ENCODE assay signal across 23 mouse cellular contexts in the genomic region with DNA sequence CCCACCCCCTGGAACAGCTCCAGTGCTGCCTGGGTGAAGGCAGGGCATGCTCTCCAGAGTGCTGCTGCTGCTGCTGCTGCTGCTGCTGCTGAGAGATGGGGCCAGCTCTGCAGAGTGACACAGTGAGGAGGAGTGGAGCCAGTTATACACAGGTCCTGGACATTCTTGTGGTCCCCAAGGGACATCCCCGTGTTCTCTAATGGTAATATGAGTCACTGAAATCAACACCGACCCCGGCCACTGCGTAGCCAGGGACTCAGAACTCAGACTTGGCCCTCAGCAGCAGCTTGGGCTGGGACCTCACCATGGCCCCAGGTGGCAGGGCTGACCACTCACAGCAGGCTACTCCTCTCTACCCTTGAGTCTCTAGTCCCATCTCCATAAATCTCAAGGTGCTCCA. TPM values are rescaled to one million over a fixed set of nuclear protein-coding genes. Genes with fewer than 3 reads are reported as not detected.
DNase-seq lines count a peak whose midpoint lies in the region; ATAC-seq and TF ChIP-seq lines count a peak whose summit lies in the region.
"Had no signal": no experiment of that assay in that cellular context is flagged by ENCODE, and none has a peak within 500 bp of the region (broad histone marks: within the 10 kb centered on the region; RNA-seq: fewer than 3 reads in every experiment).

No protein-coding gene starts in this region.

- no peak for TF ChIP-seq RAD21 in CH12.LX (IDR thresholded peaks at IDR 0.05; ENCODE audit: low read depth, low read length)

- no peaks in the 10 kb centered on the region for H3K27me3 ChIP-seq in kidney, embryonic 15.5 days
- H3K27me3 ChIP-seq in CH12.LX (replicated peaks) = no peaks in the 10 kb centered on the region
- no peaks in the 10 kb centered on the region for H3K27me3 ChIP-seq in Patski
- H3K27me3 ChIP-seq in limb, embryonic 10.5 days (ENCODE audit: low read depth, poor library complexity, severe bottlenecking) = no peaks in the 10 kb centered on the region
- H3K27me3 ChIP-seq: limb, embryonic 15.5 days; liver, embryonic 15.5 days; midbrain, embryonic 12.5 days; neural tube, embryonic 13.5 days had no signal

- CTCF ChIA-PET in Patski (lab: Charles Lee) = no interaction called here

- H3K4me1 ChIP-seq in kidney, embryonic 15.5 days = peaks cover 19% of the 10 kb centered on the region
- peaks cover 10 to 16% of the 10 kb centered on the region in 2 experiments for H3K4me1 ChIP-seq in CH12.LX (ENCODE audit: control insufficient read depth in 1 of 2, insufficient read depth in 2 of 2)
- peaks cover 21% of the 10 kb centered on the region for H3K4me1 ChIP-seq in limb, embryonic 10.5 days
- H3K4me1 ChIP-seq: liver, embryonic 15.5 days had no signal

- no peak for DNase-seq in kidney, postnatal 10 days
- DNase-seq in CH12.LX (ENCODE audit: extremely low read depth) (peak; percentile 44), Patski (ENCODE audit: low read depth, low spot score) (peak; percentile 12)
- no peak for DNase-seq in limb, embryonic 10.5 days (ENCODE audit: low spot score)
- no peak for DNase-seq in cerebellum, adult 8-10 months
- DNase-seq in embryo, embryonic 10 days (ENCODE audit: low spot score) = no peak
- DNase-seq: adrenal gland, adult 2 months; cerebellum, adult 9-11 months; heart, postnatal 10 days; spleen, adult 18-20 months; thymus, adult 2 months had no signal

- H3K36me3 ChIP-seq in kidney, embryonic 15.5 days = no peaks in the 10 kb centered on the region
- no peaks in the 10 kb centered on the region for H3K36me3 ChIP-seq in CH12.LX (replicated peaks in 1 of 2; ENCODE audit: control insufficient read depth in 1 of 2, insufficient read depth in 1 of 2, low read length in 1 of 2)
- no peaks in the 10 kb centered on the region for H3K36me3 ChIP-seq in limb, embryonic 10.5 days
- H3K36me3 ChIP-seq: heart, embryonic 10.5 days; limb, embryonic 15.5 days; liver, embryonic 15.5 days; midbrain, embryonic 12.5 days; neural tube, embryonic 13.5 days had no signal

- H3K27ac ChIP-seq in kidney, embryonic 15.5 days = no peak overlapping the region
- no peak overlapping the region for H3K27ac ChIP-seq in CH12.LX (ENCODE audit: insufficient read depth, low read depth)
- peak overlapping the region; percentile 4 for H3K27ac ChIP-seq in limb, embryonic 10.5 days
- H3K27ac ChIP-seq: heart, embryonic 10.5 days; hindbrain, postnatal 0 days; limb, embryonic 15.5 days; liver, embryonic 15.5 days; macrophage; midbrain, embryonic 12.5 days; neural tube, embryonic 13.5 days had no signal

- no peak for TF ChIP-seq POLR2A in CH12.LX (IDR thresholded peaks at IDR 0.05; ENCODE audit: low read depth, low read length)

- no peak overlapping the region for H3K4me3 ChIP-seq in kidney, embryonic 15.5 days (replicated peaks)
- H3K4me3 ChIP-seq in CH12.LX (replicated peaks in 1 of 3; ENCODE audit: low read depth in 2 of 3, low read length in 2 of 3, poor library complexity in 1 of 3) = no peak overlapping the region
- no peak overlapping the region for H3K4me3 ChIP-seq in limb, embryonic 10.5 days
- H3K4me3 ChIP-seq: erythroblast, embryonic 14.5 days; heart, embryonic 10.5 days; limb, embryonic 15.5 days; liver, embryonic 15.5 days; midbrain, embryonic 12.5 days; neural tube, embryonic 13.5 days had no signal

- H3K4me2 ChIP-seq in kidney, embryonic 15.5 days = no peak overlapping the region
- H3K4me2 ChIP-seq in CH12.LX (ENCODE audit: insufficient read depth, low read depth, poor library complexity, severe bottlenecking) = no peak overlapping the region
- H3K4me2 ChIP-seq: limb, embryonic 15.5 days; liver, embryonic 15.5 days; midbrain, embryonic 12.5 days; neural tube, embryonic 13.5 days had no signal

- WGBS in kidney, embryonic 15.5 days = 20% methylated on average over 4 of the region's 4 CpGs
- WGBS in limb, embryonic 10.5 days = 65% methylated on average over 4 of the region's 4 CpGs

- POLR2A ChIA-PET in Patski (lab: Charles Lee) = interaction anchor here (0.7 kb wide), 1 partner anchor 10 kb away, joined by 3 read pairs; no protein-coding TSS in a partner anchor

- TF ChIP-seq EP300 in CH12.LX (IDR thresholded peaks at IDR 0.05; ENCODE audit: low read length) = no peak

- dilution Hi-C loops in CH12.LX (cut with MboI; ENCODE audit: extremely low pct_ligation_motif_present, extremely low pct_unique_long_range_greater_than_20kb, low sequenced_read_pairs) = no loop called here

- in situ Hi-C loops in CH12.LX (cut with MboI; ENCODE audit: low pct_ligation_motif_present, low pct_unique_long_range_greater_than_20kb, low sequenced_read_pairs) = no loop called here
- in situ Hi-C loops in Patski (cut with MboI; ENCODE audit: low pct_unique_long_range_greater_than_20kb) = no loop called here

- no peaks in the 10 kb centered on the region for H3K79me2 ChIP-seq in CH12.LX (replicated peaks; ENCODE audit: control insufficient read depth, extremely low read depth, insufficient read depth, poor library complexity, severe bottlenecking)

- ATAC-seq in kidney, embryonic 15.5 days (replicated peaks; ENCODE audit: low FRiP score) = peak; percentile 15; the same call in 1 of the 2 replicates
- ATAC-seq in Patski = peak; percentile 41
- ATAC-seq in CD4-positive, CD25-positive, alpha-beta regulatory T cell, adult 4 months = no peak
- ATAC-seq: forebrain, embryonic 16.5 days; hindbrain, postnatal 0 days; intestine, postnatal 0 days had no signal

- no peaks in the 10 kb centered on the region for H3K9me3 ChIP-seq in kidney, embryonic 15.5 days (replicated peaks)
- H3K9me3 ChIP-seq in CH12.LX (replicated peaks; ENCODE audit: low read length) = no peaks in the 10 kb centered on the region
- H3K9me3 ChIP-seq in limb, embryonic 10.5 days (replicated peaks) = no peaks in the 10 kb centered on the region
- H3K9me3 ChIP-seq: heart, embryonic 10.5 days; limb, embryonic 15.5 days; neural tube, embryonic 13.5 days had no signal

- H3K9ac ChIP-seq in kidney, embryonic 15.5 days = no peak overlapping the region
- no peak overlapping the region for H3K9ac ChIP-seq in CH12.LX (ENCODE audit: insufficient read depth, low read depth)
- H3K9ac ChIP-seq: limb, embryonic 15.5 days; liver, embryonic 15.5 days; midbrain, embryonic 12.5 days; neural tube, embryonic 13.5 days had no signal

- no peak for TF ChIP-seq CTCF in CH12.LX (conservative IDR thresholded peaks at IDR 0.05 in 1 of 2, IDR thresholded peaks at IDR 0.05 in 1 of 2; ENCODE audit: low read depth in 2 of 2, low read length in 2 of 2)
- TF ChIP-seq CTCF in Patski (IDR thresholded peaks at IDR 0.05) = no peak

TF ChIP-seq in CH12.LX, 34 proteins besides CTCF, POLR2A, EP300 and RAD21:
- TF ChIP-seq MEF2A (IDR thresholded peaks at IDR 0.05; ENCODE audit: borderline replicate concordance, low read depth, low read length) = no peak
- TF ChIP-seq SIN3A (IDR thresholded peaks at IDR 0.05; ENCODE audit: low read length) = no peak
- no peak for TF ChIP-seq GABPA (IDR thresholded peaks at IDR 0.05; ENCODE audit: insufficient replicate concordance, low read depth, low read length)
- no peak for TF ChIP-seq TCF12 (IDR thresholded peaks at IDR 0.05; ENCODE audit: low read depth, low read length)
- no peak for TF ChIP-seq ZC3H11A (IDR thresholded peaks at IDR 0.05; ENCODE audit: low read depth, low read length)
- no peak for TF ChIP-seq NRF1 (IDR thresholded peaks at IDR 0.05; ENCODE audit: low read depth, low read length)
- no peak for TF ChIP-seq SMC3 (IDR thresholded peaks at IDR 0.05; ENCODE audit: low read depth, low read length)
- no peak for TF ChIP-seq BHLHE40 (IDR thresholded peaks at IDR 0.05; ENCODE audit: low read depth, low read length)
- TF ChIP-seq ETS1 (conservative IDR thresholded peaks at IDR 0.05; ENCODE audit: low read depth, low read length) = no peak
- TF ChIP-seq POLR2AphosphoS2 (IDR thresholded peaks at IDR 0.05; ENCODE audit: low read depth, low read length) = no peak

RNA-seq across cellular contexts. Expression of a gene that starts 21.5 kb away (rescaled TPM):
- polyA plus RNA-seq in kidney, embryonic 15.5 days (2015; fragmentation: Nextera tagmentation; extraction: Ambion mirVana) = 28.5 and 31.3 TPM in 2 replicates
- 28.7 and 29.0 TPM in 2 replicates for total RNA-seq in CH12.LX (2012; rRNA removed)
- 37.4 and 45.7 TPM in 2 replicates for total RNA-seq in CH12.LX (2014; rRNA removed)
- 40.7 and 47.9 TPM in 2 replicates for polyA plus RNA-seq in CH12.LX (2012; ENCODE audit: insufficient read length, low read depth)
- 116 TPM for polyA plus RNA-seq in Patski (2021)
- 31.4 and 33.9 TPM in 2 replicates for polyA plus RNA-seq in limb, embryonic 10.5 days (2016; fragmentation: Nextera tagmentation; extraction: Ambion mirVana)
- 10 to 100 TPM; 23.9 to 29.4 TPM for polyA plus RNA-seq in CD4-positive, CD25-positive, alpha-beta regulatory T cell, adult 4 months (2017; shearing (Covaris generic))

Comparison
In these comparisons a context has a peak if more than half of its experiments do, and no peak if none do; other contexts are left out.
1. DNase-seq: peak in CH12.LX (single experiment) and Patski (single experiment); none in kidney, postnatal 10 days (single experiment), limb, embryonic 10.5 days (single experiment), cerebellum, adult 8-10 months (single experiment) and embryo, embryonic 10 days (single experiment).